Mouse (Mus musculus) bone marrow macrophage, adult 2 months (primary cell): ENCODE measurements at regions not wholly inside any gene's neighbourhood (a gene's known extent, or its start where the extent isn't known, plus 50 kb on each side); places are given as distances from the start of the nearest gene placed in this dataset.

Source experiments
- H3K27ac ChIP-seq: 2 replicates; pipeline ENCODE4 v1.5.1; 2012; ENCODE audit warnings: low read depth, low read length; ENCODE audit not compliant: insufficient read depth
- H3K4me1 ChIP-seq: 2 replicates; pipeline ENCODE4 v1.6.1; 2012; ENCODE audit warnings: low read length; ENCODE audit not compliant: control insufficient read depth, insufficient read depth
- H3K4me3 ChIP-seq: 2 replicates; pipeline ENCODE4 v1.5.1; 2012; ENCODE audit warnings: mild to moderate bottlenecking, low read length, moderate library complexity; ENCODE audit not compliant: insufficient read depth
- CTCF ChIP-seq: IDR thresholded peaks from 2 replicates; pipeline ENCODE4 v1.5.1; 2012; ENCODE audit warnings: low read depth, mild to moderate bottlenecking, low read length, moderate library complexity
- POLR2A ChIP-seq: IDR thresholded peaks from 2 replicates; pipeline ENCODE4 v1.6.1; 2012; ENCODE audit warnings: mild to moderate bottlenecking, low read depth, low read length, borderline replicate concordance

- H3K27ac ChIP-seq = no peak overlapping the region
- H3K4me1 ChIP-seq = no peaks in the 10 kb centered on the region
These were observed 141.7 kb downstream of the Tfap2c start for GRCm38 (mm10) chr2:172690931-172691651.

GRCm38 (mm10) chr2:172698961-172699360 lies 149.6 kb downstream of the Tfap2c start:
- H3K4me3 ChIP-seq = no peak overlapping the region
- H3K4me1 ChIP-seq = no peaks in the 10 kb centered on the region
- H3K27ac ChIP-seq = no peak overlapping the region
- TF ChIP-seq CTCF = no peak
- TF ChIP-seq POLR2A = no peak

More at GRCm38 (mm10) chr2:172690931-172691651, 141.7 kb downstream of the Tfap2c start:
- no peak overlapping the region for H3K4me3 ChIP-seq
- TF ChIP-seq CTCF = no peak
- no peak for TF ChIP-seq POLR2A

GRCm38 (mm10) chr2:172699654-172700053 lies 150.3 kb downstream of the Tfap2c start:
- no peak overlapping the region for H3K27ac ChIP-seq
- H3K4me1 ChIP-seq = no peaks in the 10 kb centered on the region
- TF ChIP-seq CTCF = no peak
- TF ChIP-seq POLR2A = no peak
- H3K4me3 ChIP-seq = no peak overlapping the region

- no peaks in the 10 kb centered on the region for H3K4me1 ChIP-seq
- no peak overlapping the region for H3K4me3 ChIP-seq
- no peak overlapping the region for H3K27ac ChIP-seq
- TF ChIP-seq CTCF (no peak), POLR2A (no peak)
These were observed 161.2 kb downstream of the Tfap2c start for GRCm38 (mm10) chr2:172710641-172711040.

- no peak for TF ChIP-seq CTCF
- TF ChIP-seq POLR2A = no peak
- no peaks in the 10 kb centered on the region for H3K4me1 ChIP-seq
- H3K4me3 ChIP-seq = no peak overlapping the region
- no peak overlapping the region for H3K27ac ChIP-seq
These were observed 177.3 kb downstream of the Tfap2c start for GRCm38 (mm10) chr2:172726701-172727100.

GRCm38 (mm10) chr2:172727576-172727975 lies 178.2 kb downstream of the Tfap2c start:
- no peak for TF ChIP-seq CTCF
- no peak for TF ChIP-seq POLR2A
- no peak overlapping the region for H3K27ac ChIP-seq
- no peaks in the 10 kb centered on the region for H3K4me1 ChIP-seq
- H3K4me3 ChIP-seq = no peak overlapping the region

GRCm38 (mm10) chr2:172728240-172728821 lies 178.9 kb downstream of the Tfap2c start:
- Histone ChIP-seq H3K27ac (no peak overlapping the region), H3K4me1 (no peaks in the 10 kb centered on the region), H3K4me3 (no peak overlapping the region)
- TF ChIP-seq POLR2A (no peak), CTCF (no peak)

GRCm38 (mm10) chr2:172729151-172729550 lies 179.8 kb downstream of the Tfap2c start:
- Histone ChIP-seq H3K4me1 (no peaks in the 10 kb centered on the region), H3K4me3 (no peak overlapping the region), H3K27ac (no peak overlapping the region)
- TF ChIP-seq POLR2A (no peak), CTCF (no peak)

GRCm38 (mm10) chr2:172729741-172730140 lies 180.3 kb downstream of the Tfap2c start:
- Histone ChIP-seq H3K27ac (no peak overlapping the region), H3K4me3 (no peak overlapping the region), H3K4me1 (no peaks in the 10 kb centered on the region)
- TF ChIP-seq POLR2A (no peak), CTCF (no peak)

GRCm38 (mm10) chr2:172731408-172731807 lies 182.0 kb downstream of the Tfap2c start:
- Histone ChIP-seq H3K4me1 (no peaks in the 10 kb centered on the region), H3K27ac (no peak overlapping the region), H3K4me3 (no peak overlapping the region)
- TF ChIP-seq CTCF (no peak), POLR2A (no peak)
